Mouse (Mus musculus) hindbrain, embryonic 16.5 days (tissue): ENCODE measurements at regions not wholly inside any gene's neighbourhood (a gene's known extent, or its start where the extent isn't known, plus 50 kb on each side); places are given as distances from the start of the nearest gene placed in this dataset.
A peak's percentile ranks its signal among the peaks of the same experiment; 100 is the strongest.

Experiments
- ATAC-seq: fragments of 200-750 bp; cut with Nextera tagmentation; 2 replicates; pipeline ENCODE4 v1.8.0; 2017; ENCODE audit warnings: moderate TSS enrichment, moderate library complexity
- H3K27ac ChIP-seq: fragments of 300-500 bp; sonication (generic); 2 replicates; pipeline ENCODE4 v1.5.1; 2014; ENCODE audit warnings: low read depth, mild to moderate bottlenecking, control low read depth, low read length, moderate library complexity
- H3K27me3 ChIP-seq: fragments of 300-500 bp; sonication (generic); replicated peaks from 2 replicates; pipeline ENCODE4 v1.6.1; 2014; ENCODE audit warnings: low read length; ENCODE audit not compliant: control insufficient read depth, insufficient read depth
- H3K36me3 ChIP-seq: fragments of 300-500 bp; sonication (generic); 2 replicates; pipeline ENCODE4 v1.6.1; 2014; ENCODE audit warnings: mild to moderate bottlenecking, low read length, moderate library complexity, mixed read lengths; ENCODE audit not compliant: control insufficient read depth, insufficient read depth
- H3K4me1 ChIP-seq: fragments of 300-500 bp; sonication (generic); 2 replicates; pipeline ENCODE4 v1.6.1; 2014; ENCODE audit warnings: low read depth, low read length; ENCODE audit not compliant: control insufficient read depth, insufficient read depth
- H3K4me2 ChIP-seq: fragments of 300-500 bp; sonication (generic); 2 replicates; pipeline ENCODE4 v1.6.1; 2014; ENCODE audit warnings: mild to moderate bottlenecking, low read length, control low read depth, moderate library complexity
- H3K4me3 ChIP-seq: fragments of 300-500 bp; sonication (generic); 2 replicates; pipeline ENCODE4 v1.5.1; 2014; ENCODE audit warnings: mild to moderate bottlenecking, low read length, control low read depth, moderate library complexity
- H3K9ac ChIP-seq: fragments of 300-500 bp; sonication (generic); 2 replicates; pipeline ENCODE4 v1.6.1; 2014; ENCODE audit warnings: low read depth, mild to moderate bottlenecking, control low read depth, low read length, moderate library complexity
- H3K9me3 ChIP-seq: fragments of 300-500 bp; sonication (generic); 2 replicates; pipeline ENCODE4 v1.6.1; 2014; ENCODE audit warnings: mild to moderate bottlenecking, low read length, moderate library complexity; ENCODE audit not compliant: control insufficient read depth
- WGBS: fragments of 180-500 bp; shearing (Covaris S2); extraction: QIAGEN DNeasy Blood & Tissue Kit; methylation state at CpG from one replicate; pipeline ENCODE4 v1.1.7; 2014; 5-methylcytosine and 5-hydroxymethylcytosine counted together

- Histone ChIP-seq H3K36me3 (no peaks in the 10 kb centered on the region), H3K9me3 (no peaks in the 10 kb centered on the region), H3K27me3 (no peaks in the 10 kb centered on the region), H3K4me3 (no peak overlapping the region), H3K4me2 (no peak overlapping the region), H3K4me1 (no peaks in the 10 kb centered on the region), H3K27ac (no peak overlapping the region), H3K9ac (no peak overlapping the region)
- no peak for ATAC-seq
- 57% methylated on average over 14 of the region's 14 CpGs for WGBS
These were observed 327.0 kb upstream of the Runx1 start for GRCm38 (mm10) chr16:93152765-93153489.

- H3K4me3 ChIP-seq = no peak overlapping the region
- WGBS = 97% methylated on average over 1 of the region's 1 CpGs
- H3K9me3 ChIP-seq = no peaks in the 10 kb centered on the region
- no peak for ATAC-seq
- H3K36me3 ChIP-seq = no peaks in the 10 kb centered on the region
- no peak overlapping the region for H3K4me2 ChIP-seq
- no peak overlapping the region for H3K27ac ChIP-seq
- no peaks in the 10 kb centered on the region for H3K4me1 ChIP-seq
- H3K9ac ChIP-seq = no peak overlapping the region
- H3K27me3 ChIP-seq = no peaks in the 10 kb centered on the region
These were observed 326.1 kb upstream of the Runx1 start for GRCm38 (mm10) chr16:93152057-93152456.

- no peak for ATAC-seq
- no peak overlapping the region for H3K4me2 ChIP-seq
- H3K4me1 ChIP-seq = no peaks in the 10 kb centered on the region
- H3K9me3 ChIP-seq = no peaks in the 10 kb centered on the region
- H3K27ac ChIP-seq = no peak overlapping the region
- H3K36me3 ChIP-seq = no peaks in the 10 kb centered on the region
- 97% methylated on average over 2 of the region's 2 CpGs for WGBS
- H3K4me3 ChIP-seq = no peak overlapping the region
- H3K27me3 ChIP-seq = no peaks in the 10 kb centered on the region
- H3K9ac ChIP-seq = no peak overlapping the region
These were observed 325.7 kb upstream of the Runx1 start for GRCm38 (mm10) chr16:93151652-93152051.

- ATAC-seq = no peak
- Histone ChIP-seq H3K4me2 (peak overlapping the region; percentile 33), H3K27me3 (no peaks in the 10 kb centered on the region)
These were observed 324.5 kb upstream of the Runx1 start for GRCm38 (mm10) chr16:93150451-93150850.

DNA sequence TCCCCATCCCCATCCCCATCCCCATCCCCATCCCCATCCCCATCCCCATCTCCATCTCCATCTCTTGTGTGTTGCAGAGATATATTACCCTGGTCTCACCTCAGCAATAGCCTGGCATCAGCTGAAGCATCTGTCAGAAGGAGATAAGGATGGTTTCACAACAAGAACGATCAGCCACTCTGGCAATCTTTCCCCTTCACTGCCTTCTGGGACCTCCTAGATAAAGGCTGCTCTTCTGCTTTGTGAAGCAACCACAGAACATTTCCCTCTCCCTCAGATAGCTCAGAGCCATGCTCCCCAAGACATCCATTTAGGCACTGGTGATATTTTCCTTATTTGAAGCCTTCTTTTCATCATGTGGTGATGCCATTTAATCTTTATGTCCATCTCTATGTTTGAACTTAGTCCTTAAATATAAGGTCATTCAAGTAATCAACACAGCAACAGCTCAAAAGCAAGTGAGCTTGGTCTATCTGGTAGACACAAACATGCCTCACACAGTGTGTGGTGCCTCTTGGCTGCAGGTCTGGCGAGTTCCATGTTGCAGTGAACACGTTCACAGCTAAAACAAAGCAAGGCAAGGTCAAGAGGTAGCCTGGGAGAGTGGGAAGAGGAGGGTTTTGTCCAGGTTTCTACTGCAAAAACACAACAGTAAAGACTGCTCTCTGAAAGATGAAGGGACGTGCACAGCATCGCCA, 321.7 kb upstream of the Runx1 start:
- Histone ChIP-seq H3K4me3 (no peak overlapping the region), H3K9me3 (no peaks in the 10 kb centered on the region), H3K27ac (no peak overlapping the region), H3K4me1 (no peaks in the 10 kb centered on the region), H3K27me3 (no peaks in the 10 kb centered on the region), H3K4me2 (no peak overlapping the region), H3K9ac (no peak overlapping the region), H3K36me3 (no peaks in the 10 kb centered on the region)
- no peak for ATAC-seq
- WGBS = 82% methylated on average over 5 of the region's 5 CpGs

More at GRCm38 (mm10) chr16:93150451-93150850, 324.5 kb upstream of the Runx1 start:
- Histone ChIP-seq H3K9me3 (no peaks in the 10 kb centered on the region), H3K27ac (no peak overlapping the region), H3K4me3 (no peak overlapping the region), H3K9ac (no peak overlapping the region), H3K4me1 (no peaks in the 10 kb centered on the region), H3K36me3 (no peaks in the 10 kb centered on the region)
- WGBS = 59% methylated on average over 12 of the region's 12 CpGs

DNA sequence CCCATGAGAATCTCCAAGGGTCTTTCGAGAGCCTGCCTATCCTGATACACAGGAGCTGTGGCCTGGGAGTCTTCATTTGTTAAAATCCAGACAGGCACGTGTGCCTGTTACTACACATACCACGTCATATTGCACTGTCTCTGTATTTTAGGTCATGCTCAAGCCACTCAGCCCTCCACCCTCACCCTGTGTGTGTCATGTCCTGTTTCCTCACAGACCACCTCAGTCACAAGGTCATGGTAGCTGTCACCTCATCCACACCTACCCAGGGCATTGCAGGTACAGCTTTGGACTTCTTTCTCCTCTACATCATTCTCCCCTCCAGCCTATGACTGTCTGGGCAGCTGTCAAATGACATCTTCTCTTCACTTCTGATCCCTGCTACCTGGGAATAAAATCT, 320.9 kb upstream of the Runx1 start:
- ATAC-seq = no peak
- H3K4me1 ChIP-seq = no peaks in the 10 kb centered on the region
- no peaks in the 10 kb centered on the region for H3K27me3 ChIP-seq
- no peak overlapping the region for H3K4me2 ChIP-seq
- H3K27ac ChIP-seq = no peak overlapping the region
- H3K9ac ChIP-seq = no peak overlapping the region
- no peaks in the 10 kb centered on the region for H3K9me3 ChIP-seq
- no peak overlapping the region for H3K4me3 ChIP-seq
- H3K36me3 ChIP-seq = no peaks in the 10 kb centered on the region
- WGBS = 73% methylated on average over 3 of the region's 3 CpGs

- no peak for ATAC-seq
- 83% methylated on average over 3 of the region's 3 CpGs for WGBS
- Histone ChIP-seq H3K4me1 (no peaks in the 10 kb centered on the region), H3K9ac (no peak overlapping the region), H3K4me2 (no peak overlapping the region), H3K27ac (no peak overlapping the region), H3K4me3 (no peak overlapping the region), H3K9me3 (no peaks in the 10 kb centered on the region), H3K36me3 (no peaks in the 10 kb centered on the region), H3K27me3 (no peaks in the 10 kb centered on the region)
These were observed 319.7 kb upstream of the Runx1 start for GRCm38 (mm10) chr16:93145617-93146016.

DNA sequence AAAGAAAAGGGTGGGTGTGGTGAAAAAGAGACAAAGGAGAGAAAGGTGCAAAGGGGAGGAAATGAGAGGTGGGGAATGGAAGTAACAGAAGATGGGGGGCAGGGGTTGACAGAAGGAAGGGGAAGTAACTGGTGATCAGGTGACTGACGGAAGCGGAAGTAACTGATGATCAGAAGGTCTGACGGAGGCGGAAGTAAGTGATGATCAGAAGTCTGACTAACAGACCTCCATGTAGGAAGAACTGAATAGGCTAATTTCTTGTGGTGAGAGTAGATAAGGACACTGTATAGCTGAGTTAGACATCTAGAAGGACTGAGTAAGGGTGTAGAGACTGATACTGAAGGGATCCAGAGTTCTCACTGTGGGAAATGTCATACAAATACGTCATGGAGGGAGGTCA, 318.1 kb upstream of the Runx1 start:
- H3K9me3 ChIP-seq = no peaks in the 10 kb centered on the region

GRCm38 (mm10) chr16:93143164-93143563, 317.2 kb upstream of the Runx1 start:
- H3K4me1 ChIP-seq = no peaks in the 10 kb centered on the region
- H3K9ac ChIP-seq = no peak overlapping the region
- no peaks in the 10 kb centered on the region for H3K9me3 ChIP-seq
- no peaks in the 10 kb centered on the region for H3K27me3 ChIP-seq
- no peak overlapping the region for H3K4me3 ChIP-seq
- no peak overlapping the region for H3K27ac ChIP-seq
- no peaks in the 10 kb centered on the region for H3K36me3 ChIP-seq
- no peak overlapping the region for H3K4me2 ChIP-seq
- no peak for ATAC-seq
- 62% methylated on average over 10 of the region's 10 CpGs for WGBS

More for the DNA sequence above, 318.1 kb upstream of the Runx1 start:
- Histone ChIP-seq H3K4me3 (no peak overlapping the region), H3K9ac (no peak overlapping the region), H3K36me3 (no peaks in the 10 kb centered on the region), H3K4me1 (no peaks in the 10 kb centered on the region), H3K27ac (no peak overlapping the region), H3K27me3 (no peaks in the 10 kb centered on the region), H3K4me2 (no peak overlapping the region)
- WGBS = 95% methylated on average over 5 of the region's 5 CpGs
- ATAC-seq = no peak
